In the genomic region with DNA sequence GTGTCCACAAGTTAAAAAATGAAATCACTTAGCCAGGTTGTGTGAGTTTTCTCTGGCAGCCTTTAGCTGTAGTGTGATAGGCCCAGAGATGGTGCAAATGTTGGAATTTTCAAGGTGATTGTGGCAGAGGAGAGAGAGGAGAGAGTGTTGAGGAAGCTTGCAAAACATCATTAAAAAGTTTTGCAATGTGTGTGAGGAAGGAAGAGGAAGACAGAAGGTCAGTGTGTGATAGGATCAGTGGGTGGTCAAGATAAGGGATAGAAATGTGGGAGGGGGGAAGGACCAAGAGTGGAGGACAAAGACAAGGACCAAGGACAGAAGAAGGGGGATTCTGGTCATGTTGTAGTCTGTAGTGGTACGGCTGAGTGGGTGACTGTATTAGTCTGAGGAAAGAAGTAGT, we compare ENCODE assay signal across 27 mouse cellular contexts. TPM values are rescaled to one million over a fixed set of nuclear protein-coding genes. Genes with fewer than 3 reads are reported as not detected.
DNase-seq lines count a peak whose midpoint lies in the region; ATAC-seq lines count a peak whose summit lies in the region.
"Had no signal": no experiment of that assay in that cellular context is flagged by ENCODE, and none has a peak within 500 bp of the region (broad histone marks: within the 10 kb centered on the region; RNA-seq: fewer than 3 reads in every experiment).

No protein-coding gene starts in this region.

- H3K36me3 ChIP-seq in limb, embryonic 10.5 days: no peaks in the 10 kb centered on the region
- H3K36me3 ChIP-seq: embryonic facial prominence, embryonic 13.5 days; embryonic facial prominence, embryonic 15.5 days; forebrain, embryonic 10.5 days; forebrain, embryonic 12.5 days; G1E had no signal

- ATAC-seq in common myeloid progenitor, adult 5-6 weeks (replicated peaks; ENCODE audit: low read depth, poor library complexity, severe bottlenecking): peak; percentile 59
- ATAC-seq in megakaryocyte, adult 5-6 weeks (ENCODE audit: poor library complexity, severe bottlenecking): peak; percentile 54
- ATAC-seq: activated CD4-positive, CD25-positive, alpha-beta regulatory T cell, adult 4 months; CD4-positive, CD25-positive, alpha-beta regulatory T cell, adult 4 months; forebrain, embryonic 14.5 days; forebrain, embryonic 16.5 days; Patski had no signal

- no peak overlapping the region for H3K27ac ChIP-seq in limb, embryonic 10.5 days
- H3K27ac ChIP-seq: embryonic facial prominence, embryonic 13.5 days; embryonic facial prominence, embryonic 15.5 days; forebrain, embryonic 10.5 days; forebrain, embryonic 12.5 days had no signal

- WGBS in limb, embryonic 10.5 days: 88% methylated on average over 1 of the region's 1 CpGs

- no peak overlapping the region for H3K4me3 ChIP-seq in limb, embryonic 10.5 days
- H3K4me3 ChIP-seq: embryonic facial prominence, embryonic 13.5 days; embryonic facial prominence, embryonic 15.5 days; erythroblast, embryonic 14.5 days; forebrain, embryonic 10.5 days; forebrain, embryonic 12.5 days had no signal

- H3K9me3 ChIP-seq in limb, embryonic 10.5 days (replicated peaks): no peaks in the 10 kb centered on the region
- H3K9me3 ChIP-seq: embryonic facial prominence, embryonic 13.5 days; embryonic facial prominence, embryonic 15.5 days; forebrain, embryonic 10.5 days; forebrain, embryonic 12.5 days; G1E had no signal

- no peak for DNase-seq in heart, postnatal 25 days (ENCODE audit: low spot score)
- DNase-seq in limb, embryonic 10.5 days (ENCODE audit: low spot score): no peak
- DNase-seq in spleen, postnatal 4 days (ENCODE audit: low spot score in 2 of 2): no peak
- DNase-seq: adrenal gland, adult 8-10 months; adrenal gland, postnatal 14 days; adrenal gland, postnatal 36 days; B cell, adult 2 months; cerebellum, adult 11-12 months; cerebellum, adult 2 months; cerebellum, adult 9-10 months; cerebellum, postnatal 10 days; cerebellum, postnatal 25 days; embryo, embryonic 11 days had no signal

- no peaks in the 10 kb centered on the region for H3K27me3 ChIP-seq in limb, embryonic 10.5 days (ENCODE audit: low read depth, poor library complexity, severe bottlenecking)
- H3K27me3 ChIP-seq: embryonic facial prominence, embryonic 13.5 days; embryonic facial prominence, embryonic 15.5 days; forebrain, embryonic 12.5 days had no signal

- H3K4me1 ChIP-seq in limb, embryonic 10.5 days: no peaks in the 10 kb centered on the region
- H3K4me1 ChIP-seq: embryonic facial prominence, embryonic 13.5 days; embryonic facial prominence, embryonic 15.5 days; forebrain, embryonic 10.5 days; forebrain, embryonic 12.5 days had no signal

- intact Hi-C loops in heart, postnatal 25 days (cut with DNase I): no loop called here

RNA-seq across cellular contexts. Expression of a gene that starts 14.3 kb away (rescaled TPM):
- total RNA-seq in common myeloid progenitor, adult 5-6 weeks (2017): 0.14 and 0.29 TPM in 2 replicates
- 1.1 and 2.2 TPM in 2 replicates for total RNA-seq in megakaryocyte, adult 5-6 weeks (2015)
- total RNA-seq in megakaryocyte, adult 5-6 weeks (2017): 1.5 and 2.1 TPM in 2 replicates
- 10 to 100 TPM; 48.6 to 54.3 TPM for total RNA-seq in heart, postnatal 25 days (2021)
- 32.9 and 40.6 TPM in 2 replicates for polyA plus RNA-seq in limb, embryonic 10.5 days (2016; fragmentation: Nextera tagmentation; extraction: Ambion mirVana)
- total RNA-seq: CH12.LX had no signal
- polyA plus RNA-seq: activated CD4-positive, CD25-positive, alpha-beta regulatory T cell, adult 4 months; CD4-positive, CD25-positive, alpha-beta regulatory T cell, adult 4 months; erythroblast, embryonic 14.5 days; G1E had no signal

RNA-seq across cellular contexts. Expression of a gene that starts 46.6 kb away (rescaled TPM):
- not detected in 2 replicates for total RNA-seq in common myeloid progenitor, adult 5-6 weeks (2017)
- total RNA-seq in megakaryocyte, adult 5-6 weeks (2015): not detected in 2 replicates
- not detected in 2 replicates for total RNA-seq in megakaryocyte, adult 5-6 weeks (2017)
- 1 to 10 TPM; 1.6 to 2.8 TPM for total RNA-seq in heart, postnatal 25 days (2021)
- 0.19 and 0.31 TPM in 2 replicates for polyA plus RNA-seq in limb, embryonic 10.5 days (2016; fragmentation: Nextera tagmentation; extraction: Ambion mirVana)
- total RNA-seq: CH12.LX had no signal
- polyA plus RNA-seq: activated CD4-positive, CD25-positive, alpha-beta regulatory T cell, adult 4 months; CD4-positive, CD25-positive, alpha-beta regulatory T cell, adult 4 months; erythroblast, embryonic 14.5 days; G1E had no signal

Comparison
In these comparisons a context has a peak if more than half of its experiments do, and no peak if none do; other contexts are left out.
1. RNA of a gene that starts 14.3 kb away (total RNA-seq): 48.6 to 54.3 TPM in heart, postnatal 25 days; 1.1 to 2.2 TPM in megakaryocyte, adult 5-6 weeks and 0.14 to 0.29 TPM in common myeloid progenitor, adult 5-6 weeks; every median in the first group is over 10 times any median in the second.